Mouse (Mus musculus) erythroblast, embryonic 14.5 days (primary cell): ENCODE results near the gene Lmntd1.

Source experiments
- GATA1 ChIP-seq: IDR thresholded peaks from 2 replicates; pipeline ENCODE4 v1.6.1; 2012; ENCODE audit warnings: low read length, inconsistent platforms, mixed read lengths
- TAL1 ChIP-seq: IDR thresholded peaks from 3 replicates; pipeline ENCODE4 v1.6.1; 2012; ENCODE audit warnings: low read length, inconsistent platforms, mixed read lengths

- TF ChIP-seq GATA1 (no peak), TAL1 (no peak)
Measured at GRCm38 (mm10) chr6:145322246-145322645, 291.9 kb downstream of the Lmntd1 start.
